Mouse (Mus musculus) layer of hippocampus, adult 18-20 months (tissue): ENCODE measurements at regions not wholly inside any gene's neighbourhood (a gene's known extent, or its start where the extent isn't known, plus 50 kb on each side); places are given as distances from the start of the nearest gene placed in this dataset.

ENCODE experiments used
- DNase-seq, 2 experiments: peaks; one replicate each; pipeline ENCODE4 v3.0.0; 2022; ENCODE audit warnings: low spot score in 2 of 2

DNA sequence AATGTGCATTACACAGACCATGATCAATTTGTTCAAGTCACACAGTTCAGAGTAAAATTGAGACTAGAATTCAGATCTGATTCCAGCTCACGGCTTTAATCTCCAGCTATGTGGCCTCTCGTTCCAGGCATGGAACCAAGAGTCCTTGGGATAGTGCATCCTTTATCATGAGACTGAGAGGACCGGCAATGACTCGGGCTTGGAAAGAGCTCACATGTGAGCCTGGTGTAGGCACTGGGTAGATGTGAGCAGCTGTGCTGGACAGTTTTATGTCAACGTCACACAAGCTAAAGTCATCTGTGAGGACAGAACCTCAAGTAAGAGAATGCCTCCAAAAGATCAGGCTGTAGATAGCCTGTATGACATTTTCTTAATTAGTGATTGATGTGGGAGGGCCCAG lies 228.3 kb downstream of the Plpp3 start:
- DNase-seq = no peak

DNA sequence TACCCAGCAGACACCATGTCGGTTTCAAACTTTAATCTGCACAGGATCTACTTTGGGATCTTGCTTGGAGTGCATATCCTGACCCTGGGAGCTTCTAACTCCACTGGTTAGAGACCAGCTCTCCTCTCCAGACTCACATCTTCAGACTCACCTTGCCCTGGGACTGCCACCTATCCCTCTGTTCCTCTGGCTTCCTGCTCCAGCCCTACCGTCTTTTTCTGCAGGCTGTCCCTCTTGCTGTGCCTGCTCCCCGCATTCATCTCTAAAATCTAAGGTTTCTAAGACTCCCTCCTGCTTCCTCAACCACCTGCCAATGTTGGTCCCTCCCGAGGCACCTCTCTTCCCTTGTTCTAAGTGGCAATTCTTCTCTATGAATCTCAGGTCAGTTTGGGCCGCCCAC lies 233.2 kb downstream of the Plpp3 start:
- DNase-seq = no peak

DNA sequence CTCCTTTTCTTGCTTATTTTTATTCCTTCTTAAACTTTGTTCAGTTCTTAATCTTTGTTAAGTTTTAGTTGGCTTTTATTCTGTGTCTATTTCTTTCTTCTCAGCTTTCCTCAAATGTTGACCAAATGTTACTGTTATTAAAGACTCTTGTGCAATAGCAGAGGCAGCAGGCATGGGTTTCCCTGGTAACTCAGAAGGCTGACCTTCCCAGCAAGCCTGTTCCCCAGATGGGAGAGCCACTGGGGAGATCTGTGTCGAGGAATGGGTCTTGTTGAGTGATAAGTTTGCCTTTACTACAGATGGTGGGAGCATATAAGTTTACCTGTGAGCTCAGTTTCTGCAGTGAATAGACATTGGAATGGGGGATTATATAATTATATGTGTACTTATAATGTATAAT lies 237.2 kb downstream of the Plpp3 start:
- DNase-seq = no peak

DNA sequence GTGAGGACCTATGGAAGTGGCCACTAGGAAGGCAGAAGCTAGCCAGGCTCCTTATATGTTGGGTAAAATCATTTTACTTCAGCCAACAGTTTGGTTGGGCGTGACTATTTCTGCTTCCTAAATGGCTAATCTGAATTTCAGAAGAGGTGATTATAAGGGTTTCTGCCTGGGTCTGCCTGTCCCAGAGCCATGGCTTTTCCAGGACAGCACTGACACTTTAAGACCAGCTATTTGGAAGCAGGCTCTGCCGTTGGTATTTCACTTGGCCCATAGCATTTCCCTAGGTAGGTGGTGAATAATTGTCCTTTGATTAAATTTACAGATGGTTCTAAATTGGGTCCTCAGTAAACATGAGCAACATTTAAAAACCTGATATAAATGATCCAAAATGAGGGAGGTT lies 240.3 kb downstream of the Plpp3 start:
- no peak for DNase-seq

- no peak for DNase-seq
These were observed 244.9 kb downstream of the Plpp3 start for GRCm38 (mm10) chr4:105402021-105402420.

DNA sequence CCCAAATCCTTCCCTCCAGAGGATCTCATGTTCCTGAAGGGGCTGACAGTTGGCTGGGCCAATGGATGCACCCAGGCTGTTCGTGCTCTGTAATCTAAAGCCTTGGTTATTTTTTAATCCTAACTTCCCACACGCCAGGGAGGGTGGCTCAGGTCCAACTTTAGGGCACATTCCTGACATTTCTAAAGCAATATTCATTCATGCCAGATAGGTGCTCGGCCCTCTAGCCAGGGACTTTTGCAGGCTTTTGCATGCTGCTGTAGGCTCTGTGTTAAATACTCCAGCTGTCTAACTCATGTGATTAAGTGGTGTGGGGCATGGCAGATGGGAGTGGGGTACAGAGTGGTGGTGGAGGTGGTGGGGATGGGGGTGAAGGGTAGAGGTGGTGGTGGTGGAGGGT lies 246.0 kb downstream of the Plpp3 start:
- no peak for DNase-seq

DNA sequence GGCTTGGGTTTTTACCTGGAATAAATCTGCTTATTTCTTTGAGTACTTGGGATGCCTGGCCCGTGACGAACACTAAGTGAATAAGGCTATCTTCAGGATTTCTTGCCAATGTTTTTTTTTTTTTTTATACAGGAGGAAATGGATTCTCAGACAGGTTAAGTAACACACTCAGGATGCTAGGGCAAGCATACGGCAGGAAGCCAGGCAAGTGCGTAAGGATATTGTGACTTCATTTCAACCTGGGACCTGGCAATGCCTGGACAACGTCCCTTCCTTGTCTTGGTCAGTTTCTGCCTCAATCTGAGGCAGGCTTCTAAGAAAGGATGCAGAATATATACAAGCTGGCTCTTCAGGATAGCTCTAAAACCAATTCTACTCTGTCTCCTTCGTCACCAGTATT lies 246.5 kb downstream of the Plpp3 start:
- DNase-seq = no peak

GRCm38 (mm10) chr4:105405728-105406127 lies 248.6 kb downstream of the Plpp3 start:
- DNase-seq = no peak

DNA sequence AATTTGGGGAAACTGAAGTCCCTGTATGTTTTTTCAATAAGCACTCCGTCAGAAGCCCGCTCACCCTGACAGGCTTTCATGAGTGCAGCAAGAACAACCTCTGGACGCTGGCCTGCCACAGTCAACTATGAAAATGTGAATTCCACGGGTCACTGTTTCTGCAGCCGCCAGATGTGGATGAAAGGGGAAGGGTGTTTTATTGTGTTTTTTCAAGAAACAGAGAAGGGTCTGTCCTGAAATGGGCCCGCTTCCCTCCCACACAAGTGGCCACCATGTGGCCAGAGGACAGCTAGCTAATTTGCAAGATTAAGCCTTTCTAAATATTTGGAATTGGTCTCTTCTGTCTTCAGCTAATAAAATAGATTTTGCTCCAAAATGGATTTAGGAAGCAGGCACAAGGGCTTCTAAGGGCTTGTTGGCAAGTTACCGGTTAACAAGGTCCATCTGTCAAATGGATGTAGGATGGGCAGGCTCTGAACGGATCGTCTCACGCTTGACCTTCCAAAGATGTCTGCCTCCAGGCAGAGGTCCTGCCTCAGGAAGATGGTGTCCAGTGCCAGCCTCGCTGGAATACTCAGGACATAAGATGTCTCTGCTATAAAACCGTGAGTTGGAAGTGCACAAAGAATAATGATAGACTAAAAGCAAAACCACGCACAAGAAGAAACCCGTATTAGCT lies 249.8 kb downstream of the Plpp3 start:
- no peak for DNase-seq

DNA sequence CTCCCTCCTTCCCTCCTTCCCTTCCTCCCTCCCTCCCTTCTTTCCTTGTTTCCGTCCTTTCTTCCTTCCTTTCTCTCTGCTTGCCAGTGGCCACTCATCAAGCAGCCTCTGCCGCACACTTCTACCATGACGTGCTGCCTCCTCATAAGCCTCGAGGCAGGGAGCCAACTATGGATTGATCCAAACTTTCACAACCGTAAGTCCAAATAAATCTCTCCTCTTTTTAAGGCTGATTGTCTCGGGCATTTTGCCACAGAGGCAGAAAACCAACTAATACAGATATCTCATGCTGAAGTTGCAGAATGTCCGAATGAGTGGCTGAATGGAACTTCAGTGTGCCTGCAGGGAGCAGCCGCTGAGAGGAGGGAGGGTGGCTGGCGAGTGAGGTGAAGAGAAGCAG lies 251.7 kb downstream of the Plpp3 start:
- DNase-seq = no peak

GRCm38 (mm10) chr4:105417166-105417565 lies 260.0 kb downstream of the Plpp3 start:
- DNase-seq = no peak

DNA sequence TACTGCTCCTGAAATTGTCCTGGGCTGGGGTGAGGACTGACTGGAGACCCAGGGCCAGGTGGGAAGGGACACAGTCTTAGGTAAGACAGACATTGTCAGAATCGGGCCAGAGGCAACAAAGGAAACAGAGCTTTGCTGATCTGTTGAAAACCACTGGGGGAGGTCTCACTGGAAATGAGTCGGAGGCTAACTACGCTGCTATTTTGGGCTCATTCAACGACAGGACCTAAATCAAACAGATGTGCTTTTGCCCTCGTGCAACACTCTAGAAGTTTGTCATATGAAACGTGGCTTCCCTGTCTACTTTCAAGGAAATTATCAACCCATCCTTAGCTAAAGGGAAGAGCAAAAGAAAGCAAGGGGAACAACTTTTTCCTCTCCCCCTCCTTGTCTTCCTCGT lies 265.3 kb downstream of the Plpp3 start:
- DNase-seq = no peak

DNA sequence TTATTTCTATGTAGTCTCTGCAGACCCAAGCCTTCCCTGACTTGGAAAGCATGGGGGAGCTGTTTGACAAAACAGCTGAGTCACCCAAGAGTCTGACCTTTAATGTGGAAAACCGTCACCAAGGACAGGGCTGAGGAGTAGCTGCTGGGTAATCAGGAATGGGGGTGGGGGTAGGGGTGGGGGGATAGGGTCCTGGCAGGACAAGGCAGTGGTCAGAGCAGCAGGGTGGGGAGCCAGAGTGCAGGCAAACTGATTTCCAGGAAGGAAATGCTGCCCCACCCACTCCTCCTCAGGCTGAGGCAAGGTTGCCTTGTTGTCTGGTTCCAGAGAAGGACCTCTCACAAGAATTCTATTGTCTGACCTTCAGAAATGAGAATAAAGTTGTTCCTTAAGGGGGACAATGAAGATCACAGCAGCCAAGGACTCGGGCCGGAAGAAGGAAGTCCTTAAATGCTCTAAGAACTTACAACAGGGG lies 266.6 kb downstream of the Plpp3 start:
- no peak for DNase-seq

DNA sequence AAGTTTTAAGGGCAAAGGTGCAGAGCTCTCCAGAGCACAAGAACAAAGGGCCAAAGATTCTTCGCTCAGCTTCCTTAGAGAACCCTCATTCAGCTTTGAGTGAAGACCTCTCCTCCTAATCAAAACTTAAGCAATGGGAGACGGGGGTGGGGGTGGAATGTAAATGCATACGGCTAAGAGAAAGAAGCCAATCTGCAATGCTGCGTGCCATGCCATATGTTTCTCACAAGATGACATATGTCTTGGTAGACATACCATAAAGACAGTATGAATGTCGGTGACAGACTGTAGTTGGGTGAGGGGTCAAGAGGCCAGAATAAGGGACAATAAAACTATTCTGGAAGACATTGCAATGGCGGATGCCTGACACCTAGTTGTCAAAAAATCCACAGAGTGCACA lies 267.9 kb downstream of the Plpp3 start:
- no peak for DNase-seq

GRCm38 (mm10) chr4:105427581-105427980 lies 270.4 kb downstream of the Plpp3 start:
- no peak for DNase-seq

DNA sequence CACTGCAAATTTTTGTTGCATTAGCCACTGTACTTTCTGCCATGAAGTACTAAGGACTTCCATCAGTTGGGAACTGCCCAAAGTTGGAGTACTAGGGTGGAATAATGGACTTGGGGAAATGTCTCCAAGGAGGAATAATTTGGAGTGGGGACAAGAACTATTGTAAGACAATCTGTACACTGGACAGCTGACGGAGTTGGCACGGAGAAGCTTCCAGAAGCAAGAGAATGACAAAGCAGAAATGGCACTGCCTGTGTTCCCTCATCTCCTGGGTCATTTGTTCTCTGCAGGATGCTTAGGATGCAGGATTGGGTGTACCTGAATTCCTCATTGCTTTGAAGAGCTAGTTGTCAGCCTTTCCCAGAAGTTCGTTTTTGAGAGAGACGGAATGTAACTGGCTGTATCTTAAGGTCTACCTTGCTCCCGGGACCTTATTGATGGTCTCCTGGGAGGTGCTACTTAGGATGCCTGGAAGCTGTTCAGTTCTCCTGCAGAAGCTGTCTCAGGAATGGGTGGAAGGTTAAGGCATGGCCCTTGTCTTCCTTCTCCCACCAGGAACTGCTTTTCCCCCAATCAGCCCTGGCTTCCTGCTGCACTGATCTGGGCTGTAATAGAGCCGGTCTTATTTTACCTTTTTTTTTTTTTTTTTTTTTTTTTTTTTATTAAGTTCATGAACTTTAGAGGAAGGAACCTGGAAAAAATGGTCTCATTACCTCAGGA lies 272.4 kb downstream of the Plpp3 start:
- no peak for DNase-seq

- no peak for DNase-seq
These were observed 275.3 kb downstream of the Plpp3 start for GRCm38 (mm10) chr4:105432461-105432860.

GRCm38 (mm10) chr4:105437141-105437540 lies 280.0 kb downstream of the Plpp3 start:
- DNase-seq = no peak

DNA sequence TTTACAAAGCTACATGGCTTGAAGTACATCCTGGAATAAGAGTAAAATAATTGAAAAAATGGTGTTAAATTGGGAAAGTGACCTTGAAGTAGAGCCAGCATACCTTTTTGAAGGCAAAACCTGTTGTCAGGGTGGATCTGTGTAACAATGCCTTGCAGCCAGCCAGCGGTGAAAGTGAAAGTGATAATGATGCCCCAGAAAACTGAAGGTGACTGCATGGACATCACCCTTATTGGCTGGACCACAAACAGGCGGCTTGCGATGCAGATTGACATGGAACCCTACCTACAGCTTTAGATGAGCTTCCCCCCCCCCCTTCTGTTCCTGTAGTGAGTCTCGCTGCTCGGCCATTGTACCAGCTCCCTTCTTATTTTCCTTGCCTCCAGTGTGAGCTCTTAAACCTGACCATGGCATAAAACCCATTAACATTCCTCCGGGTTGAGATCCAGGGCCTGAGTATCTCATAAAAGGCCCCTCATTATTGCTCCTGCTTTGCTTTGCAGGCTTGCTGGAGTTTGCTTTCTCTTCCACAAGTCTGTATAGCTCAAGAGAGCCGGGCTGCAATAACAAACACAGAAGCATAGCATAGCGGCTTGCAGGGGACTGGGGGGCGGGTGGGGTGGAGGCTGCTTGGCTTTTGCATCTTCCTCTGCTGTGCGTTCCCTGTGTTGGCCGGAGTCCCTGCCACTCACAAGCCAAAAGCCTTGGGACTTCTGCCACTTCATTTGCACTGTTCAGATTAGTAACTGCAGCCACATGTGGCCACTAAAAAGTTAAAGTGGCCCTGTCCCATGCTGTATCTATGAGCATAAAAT lies 292.1 kb downstream of the Plpp3 start:
- peak in 1 of 2 experiments; percentile 7 for DNase-seq

DNA sequence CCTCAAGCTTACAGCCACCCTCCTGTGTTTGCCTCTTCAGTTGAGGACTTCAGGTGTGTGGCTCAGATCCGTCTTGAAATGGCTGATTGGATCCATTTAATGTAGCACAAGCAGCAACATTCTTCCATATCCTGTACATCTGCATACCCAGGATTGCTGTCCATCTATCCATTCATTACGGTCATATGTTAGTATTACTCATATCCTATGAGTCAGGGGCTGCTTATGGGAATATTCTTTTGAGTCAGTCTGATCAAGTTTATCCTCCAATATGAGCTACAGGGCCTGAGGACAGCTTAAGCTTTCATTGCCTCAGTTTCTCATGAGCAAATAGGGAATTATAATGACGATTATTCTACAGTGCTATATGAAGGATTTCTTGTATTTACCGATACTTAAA lies 293.7 kb downstream of the Plpp3 start:
- DNase-seq = no peak

GRCm38 (mm10) chr4:105451871-105452270 lies 294.7 kb downstream of the Plpp3 start:
- no peak for DNase-seq

DNA sequence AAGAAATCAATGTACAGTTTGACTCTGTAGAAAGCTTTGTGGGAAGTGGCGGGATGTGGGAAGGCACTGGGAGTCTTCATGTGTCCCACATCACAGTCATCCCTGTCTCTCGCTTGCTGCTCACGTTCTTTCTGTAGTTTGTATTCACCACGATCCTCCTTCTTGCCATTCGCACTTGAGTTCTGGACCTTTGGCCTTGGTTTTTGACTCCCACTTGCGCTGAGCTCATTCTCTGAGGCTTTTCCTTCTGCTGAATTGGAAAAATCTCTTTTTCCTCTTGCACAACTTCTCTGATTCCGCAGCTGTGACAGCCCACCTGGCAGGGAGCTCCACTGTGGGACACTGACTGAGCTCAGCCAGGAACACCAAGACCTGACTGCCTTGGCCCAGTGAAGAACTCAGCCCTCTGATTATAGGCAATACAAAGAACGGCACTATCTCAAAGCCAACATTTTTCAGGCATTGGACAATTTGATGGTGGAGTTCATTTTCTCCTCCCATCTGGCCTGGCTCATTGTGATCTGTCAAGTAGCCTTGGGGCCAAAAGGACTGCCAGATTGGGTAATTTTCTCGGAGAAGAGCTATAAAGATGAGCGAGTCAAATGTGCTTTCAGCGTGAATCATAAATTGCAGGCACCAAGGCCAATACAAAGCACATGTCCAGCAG lies 299.9 kb downstream of the Plpp3 start:
- no peak for DNase-seq
